Mouse (Mus musculus) bone marrow, adult 2 months (tissue): Measurements from ENCODE around the gene Rpp30.

ENCODE experiments used
- CTCF ChIP-seq: fragments of 200-500 bp; IDR thresholded peaks from 2 replicates; pipeline ENCODE4 v1.5.1; 2011; ENCODE audit warnings: low read length, control low read depth; ENCODE audit not compliant: control insufficient read depth, insufficient read depth
- POLR2A ChIP-seq: fragments of 200-500 bp; IDR thresholded peaks from 2 replicates; pipeline ENCODE4 v1.6.1; 2011; ENCODE audit warnings: low read depth, mild to moderate bottlenecking, control low read depth, low read length, borderline replicate concordance; ENCODE audit not compliant: control insufficient read depth

DNA sequence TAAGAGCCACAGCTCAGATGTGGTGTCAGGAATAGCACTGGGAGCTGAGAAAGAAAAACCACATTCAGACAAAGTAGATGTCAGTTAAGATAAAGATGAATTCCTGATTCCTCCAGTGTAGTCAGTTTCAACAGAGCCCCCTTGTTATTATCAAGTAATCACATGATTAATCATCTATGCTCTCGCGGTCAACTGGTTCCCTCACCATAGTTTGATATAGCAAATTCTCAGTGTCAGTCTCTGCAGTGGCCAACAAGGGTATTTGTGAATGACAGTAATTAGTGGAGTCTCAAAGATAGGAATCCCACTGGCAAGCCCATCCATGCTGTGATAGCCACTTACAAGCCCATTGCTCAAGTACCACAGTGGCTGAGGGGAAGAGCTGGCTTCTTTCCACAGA lies 60.1 kb downstream of the Rpp30 start:
- no peak for TF ChIP-seq POLR2A
- no peak for TF ChIP-seq CTCF
